Mouse (Mus musculus) erythroblast, embryonic 14.5 days (primary cell): ENCODE results near the gene Dgcr8. TPM values are rescaled to one million over a fixed set of nuclear protein-coding genes. Genes with fewer than 3 reads are reported as not detected.
"Not testable (repeated sequence)": the region's sequence is repeated elsewhere in the genome, so short reads cannot be mapped to it uniquely, and the experiment has no call there.

Experiments
- H3K27me3 ChIP-seq: 2 replicates; pipeline ENCODE4 v1.6.1; 2012; ENCODE audit warnings: inconsistent platforms; ENCODE audit not compliant: control insufficient read depth
- H3K36me3 ChIP-seq: 2 replicates; pipeline ENCODE4 v1.6.1; 2012; ENCODE audit warnings: mild to moderate bottlenecking, inconsistent platforms; ENCODE audit not compliant: control insufficient read depth
- H3K4me1 ChIP-seq: 2 replicates; pipeline ENCODE4 v1.6.1; 2012; ENCODE audit warnings: inconsistent platforms; ENCODE audit not compliant: control insufficient read depth
- H3K4me3 ChIP-seq: replicated peaks from 2 replicates; pipeline ENCODE3; 2012; ENCODE audit warnings: moderate library complexity, mild to moderate bottlenecking, inconsistent platforms
- H3K9me3 ChIP-seq: 2 replicates; pipeline ENCODE4 v1.6.1; 2012; ENCODE audit warnings: low read length, inconsistent platforms, mixed read lengths; ENCODE audit not compliant: control insufficient read depth
- GATA1 ChIP-seq: IDR thresholded peaks from 2 replicates; pipeline ENCODE4 v1.6.1; 2012; ENCODE audit warnings: low read length, inconsistent platforms, mixed read lengths
- TAL1 ChIP-seq: IDR thresholded peaks from 3 replicates; pipeline ENCODE4 v1.6.1; 2012; ENCODE audit warnings: low read length, inconsistent platforms, mixed read lengths
- polyA plus RNA-seq: library from polyadenylated mRNA; stranded (reverse); fragments of >175 nt; gene quantifications from 2 replicates; pipeline ENCODE4 v1.2.3, GENCODE M21; 2012

Gene Dgcr8
- polyA plus RNA-seq, 1 experiment: 0.64 TPM

GRCm38 (mm10) chr16:18318992-18319391 lies 29.9 kb upstream of the Dgcr8 start:
- TF ChIP-seq GATA1: no peak
- TF ChIP-seq TAL1: no peak
- Histone ChIP-seq H3K9me3 (no peaks in the 10 kb centered on the region), H3K4me3 (no peak overlapping the region), H3K27me3 (no peaks in the 10 kb centered on the region), H3K4me1 (no peaks in the 10 kb centered on the region), H3K36me3 (peaks cover 97% of the 10 kb centered on the region)

DNA sequence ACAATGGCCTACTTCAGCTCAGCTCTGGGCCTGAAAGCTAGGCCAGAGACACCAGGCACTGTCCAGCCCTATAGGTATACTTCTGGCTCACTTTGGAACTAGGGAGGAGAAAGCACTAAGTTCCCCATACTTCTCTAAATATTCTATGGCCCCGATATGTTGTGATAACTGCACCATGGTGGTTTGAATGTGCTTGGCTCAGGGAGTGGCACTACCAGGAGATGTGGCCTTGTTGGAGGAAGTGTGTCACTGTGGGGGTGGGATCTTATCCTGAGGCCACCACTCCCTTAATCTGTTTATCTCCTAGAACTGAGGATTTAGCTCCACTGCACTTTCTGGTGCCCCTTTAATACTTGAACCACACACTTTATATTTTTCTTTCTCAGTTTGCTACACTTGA lies 19.1 kb upstream of the Dgcr8 start:
- H3K9me3 ChIP-seq: no peaks in the 10 kb centered on the region
- peaks cover 98% of the 10 kb centered on the region for H3K36me3 ChIP-seq
- H3K27me3 ChIP-seq: no peaks in the 10 kb centered on the region
- peaks cover 6% of the 10 kb centered on the region; the same call in 1 of the 2 replicates for H3K4me1 ChIP-seq
- no peak for TF ChIP-seq TAL1
- no peak for TF ChIP-seq GATA1
- H3K4me3 ChIP-seq: no peak overlapping the region

- peak overlapping the region; percentile 97 for H3K4me3 ChIP-seq
- H3K9me3 ChIP-seq, H3K27me3 ChIP-seq: not testable (repeated sequence)
- H3K36me3 ChIP-seq: peaks cover 39% of the 10 kb centered on the region
- H3K4me1 ChIP-seq: peaks cover 39% of the 10 kb centered on the region
Observed at GRCm38 (mm10) chr16:18289614-18290013, 568 bp upstream of the Dgcr8 start.

- H3K4me1 ChIP-seq: peaks cover 41% of the 10 kb centered on the region
- peaks cover 49% of the 10 kb centered on the region for H3K36me3 ChIP-seq
- no peaks in the 10 kb centered on the region for H3K9me3 ChIP-seq
- no peaks in the 10 kb centered on the region for H3K27me3 ChIP-seq
- TF ChIP-seq TAL1 (no peak), GATA1 (no peak)
- peak overlapping the region; percentile 97 for H3K4me3 ChIP-seq
Observed at GRCm38 (mm10) chr16:18288581-18289061, 425 bp downstream of the Dgcr8 start.

DNA sequence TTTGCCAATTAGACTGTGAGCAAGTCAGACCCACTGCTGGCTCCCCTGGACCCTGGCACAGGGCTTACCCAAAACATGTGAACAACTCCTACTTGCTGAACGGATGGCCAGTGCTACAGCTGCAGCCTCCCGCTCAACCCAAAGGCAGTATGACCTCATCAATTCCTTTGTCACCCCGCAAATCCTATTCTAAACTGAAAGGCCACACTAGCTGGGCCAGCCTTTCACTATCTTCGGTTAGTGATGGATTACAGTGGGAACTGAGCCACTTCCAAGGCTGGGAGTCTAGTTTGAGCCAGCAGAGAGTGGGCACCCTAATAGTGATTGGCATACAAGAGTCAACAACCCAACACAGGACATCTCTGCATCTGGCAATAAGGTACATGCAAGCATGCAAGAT lies 880 bp downstream of the Dgcr8 start:
- H3K36me3 ChIP-seq: peaks cover 53% of the 10 kb centered on the region
- H3K4me3 ChIP-seq: peak overlapping the region; percentile 97
- H3K27me3 ChIP-seq: no peaks in the 10 kb centered on the region
- H3K9me3 ChIP-seq: no peaks in the 10 kb centered on the region
- H3K4me1 ChIP-seq: peaks cover 41% of the 10 kb centered on the region
- TF ChIP-seq GATA1: no peak
- no peak for TF ChIP-seq TAL1

DNA sequence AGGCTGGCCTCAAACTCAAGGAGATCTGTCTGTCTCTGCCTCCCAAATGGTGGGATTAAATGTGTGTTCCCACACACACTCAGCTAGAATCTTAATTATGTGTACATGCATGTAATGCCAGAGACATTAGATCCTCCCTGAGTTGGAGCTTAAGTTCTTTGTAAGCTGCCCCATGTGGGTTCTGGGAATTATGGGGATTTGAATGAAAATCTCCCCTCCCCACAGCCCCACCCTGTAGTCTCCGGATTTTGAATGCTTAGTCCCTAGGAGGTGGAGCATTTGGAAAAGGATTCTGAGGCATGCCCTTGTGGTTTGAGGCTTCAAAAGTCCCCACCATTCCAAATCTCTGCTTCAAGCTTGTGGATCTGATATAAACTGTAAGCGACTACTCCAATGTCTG lies 13.9 kb downstream of the Dgcr8 start:
- Histone ChIP-seq H3K9me3 (no peaks in the 10 kb centered on the region), H3K4me3 (no peak overlapping the region), H3K27me3 (no peaks in the 10 kb centered on the region), H3K36me3 (peaks cover 96% of the 10 kb centered on the region), H3K4me1 (no peaks in the 10 kb centered on the region)
- TF ChIP-seq GATA1: no peak
- TF ChIP-seq TAL1: no peak

- Histone ChIP-seq H3K4me1 (no peaks in the 10 kb centered on the region), H3K9me3 (no peaks in the 10 kb centered on the region), H3K4me3 (no peak overlapping the region), H3K36me3 (peaks cover 98% of the 10 kb centered on the region), H3K27me3 (no peaks in the 10 kb centered on the region)
- no peak for TF ChIP-seq TAL1
Observed at GRCm38 (mm10) chr16:18268182-18268581, 20.9 kb downstream of the Dgcr8 start.

- H3K4me3 ChIP-seq: no peak overlapping the region
- H3K36me3 ChIP-seq: peaks cover 96% of the 10 kb centered on the region
- H3K27me3 ChIP-seq: no peaks in the 10 kb centered on the region
- no peak for TF ChIP-seq GATA1
- no peak for TF ChIP-seq TAL1
- H3K4me1 ChIP-seq: no peaks in the 10 kb centered on the region
- H3K9me3 ChIP-seq: no peaks in the 10 kb centered on the region
Observed at GRCm38 (mm10) chr16:18265024-18265423, 24.0 kb downstream of the Dgcr8 start.

- Histone ChIP-seq H3K27me3 (no peaks in the 10 kb centered on the region), H3K4me1 (peaks cover 8% of the 10 kb centered on the region), H3K9me3 (no peaks in the 10 kb centered on the region), H3K4me3 (no peak within 1 kb of the TSS), H3K36me3 (peaks cover 98% of the 10 kb centered on the region)
- TF ChIP-seq TAL1: no peak
- TF ChIP-seq GATA1: no peak
Observed at GRCm38 (mm10) chr16:18258221-18258620, 30.8 kb downstream of the Dgcr8 start, which contains the start of gene Gm49776. TSS of gene Gm49776 (minus strand) at chr16:18258321.

DNA sequence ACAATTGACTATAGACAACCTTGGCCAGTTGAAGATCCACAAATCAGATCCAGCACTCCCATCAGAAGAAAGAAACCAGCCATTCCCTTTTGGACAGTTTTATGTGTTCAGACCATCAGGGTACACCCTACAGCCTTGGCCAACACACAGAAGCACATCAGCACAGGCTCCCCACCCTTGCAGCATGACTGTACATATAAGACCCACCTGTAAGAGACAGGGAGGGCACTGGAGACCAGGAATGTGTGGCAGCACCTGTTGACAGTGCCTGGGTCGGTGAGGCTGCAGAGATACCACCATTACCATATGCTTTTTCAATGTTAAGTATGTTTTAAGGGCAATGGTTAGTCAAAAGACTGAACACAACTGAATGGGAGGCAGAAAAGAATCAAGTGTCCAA lies 35.2 kb downstream of the Dgcr8 start:
- no peak overlapping the region for H3K4me3 ChIP-seq
- peaks cover 95% of the 10 kb centered on the region for H3K36me3 ChIP-seq
- H3K9me3 ChIP-seq: no peaks in the 10 kb centered on the region
- no peaks in the 10 kb centered on the region for H3K27me3 ChIP-seq
- TF ChIP-seq TAL1 (no peak), GATA1 (no peak)
- peaks cover 45% of the 10 kb centered on the region for H3K4me1 ChIP-seq
